Mouse (Mus musculus) stomach, postnatal 0 days (tissue): ENCODE measurements around the gene Ctsz. TPM values are rescaled to one million over a fixed set of nuclear protein-coding genes. Genes with fewer than 3 reads are reported as not detected.
A peak's percentile ranks its signal among the peaks of the same experiment; 100 is the strongest.

Experiments used
- ATAC-seq: fragments of 200-750 bp; cut with Nextera tagmentation; 2 replicates; pipeline ENCODE4 v1.8.0; 2017; ENCODE audit not compliant: low FRiP score, low TSS enrichment
- DNase-seq: peaks from one replicate; pipeline ENCODE4 v3.0.0-alpha.2; 2016; ENCODE audit warnings: low spot score
- H3K27ac ChIP-seq: fragments of 300-500 bp; sonication (generic); replicated peaks from 2 replicates; pipeline ENCODE4 v1.5.1; 2014; ENCODE audit warnings: mild to moderate bottlenecking, control low read depth
- H3K27me3 ChIP-seq: fragments of 300-500 bp; sonication (generic); 2 replicates; pipeline ENCODE4 v1.6.1; 2014; ENCODE audit warnings: low read length; ENCODE audit not compliant: control insufficient read depth, insufficient read depth
- H3K36me3 ChIP-seq: fragments of 300-500 bp; sonication (generic); 2 replicates; pipeline ENCODE4 v1.6.1; 2014; ENCODE audit warnings: low read length, mixed read lengths; ENCODE audit not compliant: control insufficient read depth, insufficient read depth
- H3K4me1 ChIP-seq: fragments of 300-500 bp; sonication (generic); replicated peaks from 2 replicates; pipeline ENCODE4 v1.6.1; 2014; ENCODE audit warnings: antibody characterized with exemption; ENCODE audit not compliant: control insufficient read depth, insufficient read depth
- H3K4me2 ChIP-seq: fragments of 300-500 bp; sonication (generic); replicated peaks from 2 replicates; pipeline ENCODE4 v1.6.1; 2014; ENCODE audit warnings: low read depth, mild to moderate bottlenecking, control low read depth, moderate library complexity
- H3K4me3 ChIP-seq: fragments of 300-500 bp; sonication (generic); 2 replicates; pipeline ENCODE4 v1.5.1; 2014; ENCODE audit warnings: low read depth, low read length, control low read depth
- H3K9ac ChIP-seq: fragments of 300-500 bp; sonication (generic); 2 replicates; pipeline ENCODE4 v1.6.1; 2014; ENCODE audit warnings: mild to moderate bottlenecking, low read length, control low read depth, mixed read lengths
- H3K9me3 ChIP-seq: fragments of 300-500 bp; sonication (generic); 2 replicates; pipeline ENCODE4 v1.6.1; 2016; ENCODE audit warnings: low read length; ENCODE audit not compliant: control insufficient read depth
- CTCF ChIP-seq: IDR thresholded peaks from 2 replicates; pipeline ENCODE4 v1.5.1; 2016; ENCODE audit warnings: antibody characterized with exemption, low read depth, mild to moderate bottlenecking, moderate library complexity
- EP300 ChIP-seq: optimal IDR thresholded peaks from 2 replicates; pipeline ENCODE3; 2016; ENCODE audit warnings: antibody characterized with exemption
- WGBS: fragments of 180-500 bp; shearing (Covaris S2); extraction: QIAGEN DNeasy Blood & Tissue Kit; methylation state at CpG from one replicate; pipeline ENCODE4 v1.1.7; 2014; 5-methylcytosine and 5-hydroxymethylcytosine counted together
- polyA plus RNA-seq: library from polyadenylated mRNA; unstranded; fragments of >200 nt; fragmentation: Nextera tagmentation; extraction: Ambion mirVana; gene quantifications from 2 replicates; pipeline ENCODE4 v1.2.1, GENCODE M21; 2015

Gene Ctsz
- 90.4 and 94.2 TPM in 2 replicates for polyA plus RNA-seq

- Histone ChIP-seq H3K9me3 (no peaks in the 10 kb centered on the region), H3K4me2 (peak within 1 kb of the TSS; percentile 83), H3K9ac (peak within 1 kb of the TSS; percentile 68), H3K4me3 (peak within 1 kb of the TSS; percentile 60), H3K27me3 (no peaks in the 10 kb centered on the region), H3K36me3 (no peaks in the 10 kb centered on the region), H3K4me1 (peaks cover 8% of the 10 kb centered on the region), H3K27ac (peak within 1 kb of the TSS; percentile 53; the same call in 1 of the 2 replicates)
- TF ChIP-seq CTCF (no peak), EP300 (no peak)
- ATAC-seq (peak; percentile 67), DNase-seq (peak; percentile 77)
- WGBS = under 1% methylated on average over 38 of the region's 38 CpGs
Observed at GRCm38 (mm10) chr2:174438737-174439449, at the start of gene Ctsz. TSS of gene Ctsz (minus strand) at chr2:174439039.

GRCm38 (mm10) chr2:174487005-174487404, 48.2 kb upstream of the Ctsz start:
- Histone ChIP-seq H3K9me3 (no peaks in the 10 kb centered on the region), H3K4me3 (no peak overlapping the region), H3K27me3 (no peaks in the 10 kb centered on the region), H3K4me2 (no peak overlapping the region), H3K9ac (no peak overlapping the region), H3K27ac (no peak overlapping the region), H3K4me1 (no peaks in the 10 kb centered on the region), H3K36me3 (no peaks in the 10 kb centered on the region)
- TF ChIP-seq EP300 = no peak
- no peak for TF ChIP-seq CTCF
- WGBS = 64% methylated on average over 5 of the region's 5 CpGs
- DNase-seq (no peak), ATAC-seq (peak; percentile 46; the same call in 1 of the 2 replicates)

- H3K4me3 ChIP-seq = no peak overlapping the region
- DNase-seq (peak; percentile 57), ATAC-seq (no peak)
- peak overlapping the region; percentile 81 for H3K27ac ChIP-seq
- H3K9ac ChIP-seq = no peak overlapping the region
- H3K36me3 ChIP-seq = no peaks in the 10 kb centered on the region
- H3K9me3 ChIP-seq = no peaks in the 10 kb centered on the region
- no peaks in the 10 kb centered on the region for H3K4me1 ChIP-seq
- no peaks in the 10 kb centered on the region for H3K27me3 ChIP-seq
- 66% methylated on average over 5 of the region's 5 CpGs for WGBS
- TF ChIP-seq CTCF (no peak), EP300 (no peak)
- no peak overlapping the region for H3K4me2 ChIP-seq
Observed at GRCm38 (mm10) chr2:174478746-174479145, 39.9 kb upstream of the Ctsz start.

GRCm38 (mm10) chr2:174477543-174478319, 38.9 kb upstream of the Ctsz start:
- H3K4me3 ChIP-seq = no peak overlapping the region
- H3K4me2 ChIP-seq = no peak overlapping the region
- no peak for TF ChIP-seq CTCF
- TF ChIP-seq EP300 = no peak
- ATAC-seq (peak; percentile 88), DNase-seq (peak; percentile 78)
- no peaks in the 10 kb centered on the region for H3K36me3 ChIP-seq
- H3K27ac ChIP-seq = peak overlapping the region; percentile 86
- H3K4me1 ChIP-seq = no peaks in the 10 kb centered on the region
- H3K27me3 ChIP-seq = no peaks in the 10 kb centered on the region
- 47% methylated on average over 3 of the region's 3 CpGs for WGBS
- H3K9me3 ChIP-seq = no peaks in the 10 kb centered on the region
- H3K9ac ChIP-seq = no peak overlapping the region

GRCm38 (mm10) chr2:174473550-174473927, 34.7 kb upstream of the Ctsz start:
- Histone ChIP-seq H3K4me3 (peak overlapping the region; percentile 75), H3K4me2 (peak overlapping the region; percentile 83), H3K9me3 (no peaks in the 10 kb centered on the region), H3K27me3 (no peaks in the 10 kb centered on the region), H3K36me3 (peaks cover under 1% of the 10 kb centered on the region; the same call in 1 of the 2 replicates), H3K9ac (peak overlapping the region; percentile 58; the same call in 1 of the 2 replicates), H3K4me1 (peaks cover 10% of the 10 kb centered on the region; the same call in 1 of the 2 replicates), H3K27ac (peak overlapping the region; percentile 81)
- WGBS = 52% methylated on average over 5 of the region's 5 CpGs
- ATAC-seq (no peak), DNase-seq (no peak)
- TF ChIP-seq EP300 = no peak
